Mouse (Mus musculus): ENCODE data around the gene Shpk. TPM values are rescaled to one million over a fixed set of nuclear protein-coding genes. Genes with fewer than 3 reads are reported as not detected.

Shpk gene
- 2.8 and 3.0 TPM in 2 replicates for polyA plus RNA-seq (2015; fragmentation: Nextera tagmentation; extraction: Ambion mirVana)

DNA sequence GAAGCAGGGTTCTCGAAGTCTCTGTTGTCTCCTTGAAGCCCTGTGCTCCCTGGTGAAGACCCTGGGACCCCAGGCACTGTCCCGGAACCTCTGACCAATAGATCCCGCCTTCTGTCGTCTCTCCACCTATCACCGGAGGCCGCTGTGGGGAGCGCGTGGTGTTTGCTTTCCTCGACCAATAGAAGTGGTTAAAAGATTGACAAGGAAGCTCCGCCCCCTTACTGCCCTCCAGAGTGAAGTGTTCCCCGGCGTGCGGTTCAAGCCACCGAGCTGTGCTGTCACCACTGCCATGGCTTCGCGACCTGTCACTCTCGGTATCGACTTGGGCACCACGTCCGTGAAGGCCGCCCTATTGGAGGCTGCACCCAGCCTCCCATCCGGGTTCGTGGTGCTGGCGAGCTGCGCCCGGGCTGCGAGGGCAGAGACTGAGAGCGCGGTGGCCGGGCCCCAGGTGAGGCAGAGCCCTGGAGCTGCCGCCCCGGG is at the start of gene Shpk:
Gene Shpk (plus strand): TSS at position 231 of the 483 bp plus-strand sequence.
- Histone ChIP-seq H3K4me3 (replicated peaks) (peak within 1 kb of the TSS; percentile 76), H3K9ac (peak within 1 kb of the TSS; percentile 86), H3K4me2 (peak within 1 kb of the TSS; percentile 97), H3K4me1 (replicated peaks) (peaks cover 30% of the 10 kb centered on the region), H3K9me3 (replicated peaks) (no peaks in the 10 kb centered on the region), H3K36me3 (replicated peaks) (0 out of 2 replicates have a peak, but pooled peaks cover 6% of the 10 kb centered on the region), H3K27ac (replicated peaks) (peak within 1 kb of the TSS; percentile 79), H3K27me3 (no peaks in the 10 kb centered on the region)
- peak; percentile 96 for ATAC-seq (ENCODE audit: insufficient read depth)
- WGBS (ENCODE audit: insufficient replicate concordance): 0% methylated on average over 32 of the region's 32 CpGs

- ATAC-seq (ENCODE audit: insufficient read depth): no peak
- Histone ChIP-seq H3K4me1 (replicated peaks) (no peaks in the 10 kb centered on the region), H3K36me3 (replicated peaks) (no peaks in the 10 kb centered on the region), H3K4me3 (replicated peaks) (no peak overlapping the region), H3K4me2 (no peak overlapping the region), H3K27me3 (peaks cover 30% of the 10 kb centered on the region), H3K9me3 (replicated peaks) (no peaks in the 10 kb centered on the region), H3K9ac (no peak overlapping the region), H3K27ac (replicated peaks) (no peak overlapping the region)
- 61% methylated on average over 6 of the region's 6 CpGs for WGBS (ENCODE audit: insufficient replicate concordance)
Measured at GRCm38 (mm10) chr11:73155071-73155470, 44.2 kb upstream of the Shpk start.

DNA sequence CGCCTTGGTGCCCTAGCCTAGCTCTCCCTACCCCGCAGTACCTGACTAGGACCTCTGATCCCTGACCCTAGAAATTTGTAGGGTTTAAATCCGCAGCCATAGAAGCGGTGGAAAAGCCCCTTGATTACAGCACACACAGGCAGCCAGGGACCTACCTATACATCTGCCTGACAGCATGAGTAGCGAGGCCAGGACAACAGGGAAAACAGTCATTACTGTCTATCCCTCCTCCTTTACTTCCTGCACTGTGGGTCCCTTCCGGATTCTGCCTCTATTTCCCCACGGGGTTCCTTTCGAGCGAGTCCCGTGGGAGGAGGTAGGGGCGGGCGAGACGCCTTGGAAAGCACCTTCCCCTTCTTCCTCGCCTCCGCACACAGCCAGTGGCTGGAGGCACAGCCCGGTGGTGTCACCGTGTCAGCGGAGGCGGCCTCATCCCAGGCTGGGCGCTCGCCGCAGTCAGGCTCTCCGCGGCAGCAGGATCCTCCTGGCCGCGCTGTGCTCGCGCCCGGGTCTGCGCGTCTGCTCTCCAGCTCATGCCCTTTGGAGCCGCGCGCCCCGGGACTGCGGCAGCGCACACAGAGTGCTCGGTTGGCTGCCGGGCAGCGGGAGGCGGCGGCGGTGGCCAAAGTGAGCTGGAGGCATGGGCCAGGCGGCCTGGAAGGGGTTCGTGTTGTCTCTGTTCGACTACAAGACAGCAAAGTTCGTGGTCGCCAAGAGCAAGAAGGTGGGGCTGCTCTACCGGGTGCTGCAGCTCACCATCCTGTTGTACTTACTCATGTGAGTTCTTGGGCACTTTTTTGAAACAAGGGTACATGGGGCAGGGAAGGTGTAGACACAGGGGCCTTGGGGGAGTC is 39.1 kb upstream of the Shpk start, which contains the start of gene P2rx5:
Gene P2rx5 (plus strand): TSS at position 465 of the 854 bp plus-strand sequence.
- no peaks in the 10 kb centered on the region for H3K9me3 ChIP-seq (replicated peaks)
- peak; percentile 25; the same call in 1 of the 2 replicates for ATAC-seq (ENCODE audit: insufficient read depth)
- no peak within 1 kb of the TSS for H3K9ac ChIP-seq
- 3% methylated on average over 49 of the region's 49 CpGs for WGBS (ENCODE audit: insufficient replicate concordance)
- H3K36me3 ChIP-seq (replicated peaks): no peaks in the 10 kb centered on the region
- H3K27me3 ChIP-seq: peaks cover 42% of the 10 kb centered on the region
- H3K4me1 ChIP-seq (replicated peaks): no peaks in the 10 kb centered on the region
- H3K27ac ChIP-seq (replicated peaks): no peak within 1 kb of the TSS
- H3K4me2 ChIP-seq: peak within 1 kb of the TSS; percentile 64
- peak within 1 kb of the TSS; percentile 39 for H3K4me3 ChIP-seq (replicated peaks)

DNA sequence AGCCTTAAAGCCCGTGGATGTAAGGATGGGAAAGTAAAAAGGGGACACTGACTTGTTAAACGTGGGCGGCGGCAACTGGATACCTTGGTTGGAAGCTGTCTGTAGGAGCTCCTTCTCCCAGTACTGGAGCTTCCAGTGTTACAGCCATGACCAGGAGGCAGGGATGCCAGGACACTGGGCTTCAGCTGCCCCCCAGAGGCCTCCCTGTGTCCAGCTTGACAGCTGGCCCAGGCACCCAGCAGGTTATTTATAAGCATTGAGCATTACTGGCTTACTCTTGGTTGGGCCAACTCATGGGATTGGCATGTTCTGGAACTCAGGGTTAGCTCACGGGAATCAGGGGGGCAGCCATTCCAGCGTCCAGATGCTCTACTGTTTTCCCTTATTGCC is 38.5 kb upstream of the Shpk start:
- WGBS (ENCODE audit: insufficient replicate concordance): 35% methylated on average over 6 of the region's 6 CpGs
- no peaks in the 10 kb centered on the region for H3K36me3 ChIP-seq (replicated peaks)
- no peaks in the 10 kb centered on the region for H3K9me3 ChIP-seq (replicated peaks)
- H3K9ac ChIP-seq: no peak overlapping the region
- no peak overlapping the region for H3K27ac ChIP-seq (replicated peaks)
- H3K27me3 ChIP-seq: peaks cover 36% of the 10 kb centered on the region
- peak overlapping the region; percentile 39; the same call in 1 of the 2 replicates for H3K4me3 ChIP-seq (replicated peaks)
- no peaks in the 10 kb centered on the region for H3K4me1 ChIP-seq (replicated peaks)
- peak overlapping the region; percentile 64 for H3K4me2 ChIP-seq
- ATAC-seq (ENCODE audit: insufficient read depth): no peak

GRCm38 (mm10) chr11:73161616-73162015 is 37.6 kb upstream of the Shpk start:
- Histone ChIP-seq H3K9ac (no peak overlapping the region), H3K9me3 (replicated peaks) (no peaks in the 10 kb centered on the region), H3K4me1 (replicated peaks) (no peaks in the 10 kb centered on the region), H3K4me2 (no peak overlapping the region), H3K4me3 (replicated peaks) (no peak overlapping the region), H3K36me3 (replicated peaks) (no peaks in the 10 kb centered on the region), H3K27ac (replicated peaks) (no peak overlapping the region), H3K27me3 (peaks cover 36% of the 10 kb centered on the region)
- no peak for ATAC-seq (ENCODE audit: insufficient read depth)
- 71% methylated on average over 4 of the region's 4 CpGs for WGBS (ENCODE audit: insufficient replicate concordance)

GRCm38 (mm10) chr11:73162284-73162683 is 37.0 kb upstream of the Shpk start:
- Histone ChIP-seq H3K4me3 (replicated peaks) (no peak overlapping the region), H3K4me1 (replicated peaks) (no peaks in the 10 kb centered on the region), H3K27me3 (peaks cover 36% of the 10 kb centered on the region), H3K27ac (replicated peaks) (no peak overlapping the region), H3K9ac (no peak overlapping the region), H3K36me3 (replicated peaks) (no peaks in the 10 kb centered on the region), H3K4me2 (no peak overlapping the region), H3K9me3 (replicated peaks) (no peaks in the 10 kb centered on the region)
- WGBS (ENCODE audit: insufficient replicate concordance): 16% methylated on average over 5 of the region's 5 CpGs
- ATAC-seq (ENCODE audit: insufficient read depth): no peak

GRCm38 (mm10) chr11:73168071-73168470 is 31.2 kb upstream of the Shpk start:
- Histone ChIP-seq H3K27me3 (no peaks in the 10 kb centered on the region), H3K27ac (replicated peaks) (no peak overlapping the region), H3K9ac (no peak overlapping the region), H3K4me3 (replicated peaks) (no peak overlapping the region), H3K4me2 (no peak overlapping the region), H3K4me1 (replicated peaks) (peaks cover 4% of the 10 kb centered on the region; the same call in 1 of the 2 replicates), H3K36me3 (replicated peaks) (peaks cover 5% of the 10 kb centered on the region), H3K9me3 (replicated peaks) (no peaks in the 10 kb centered on the region)
- WGBS (ENCODE audit: insufficient replicate concordance): 78% methylated on average over 8 of the region's 8 CpGs
- ATAC-seq (ENCODE audit: insufficient read depth): no peak

- WGBS (ENCODE audit: insufficient replicate concordance): 68% methylated on average over 6 of the region's 6 CpGs
- no peak overlapping the region for H3K27ac ChIP-seq (replicated peaks)
- no peak overlapping the region for H3K4me2 ChIP-seq
- peaks cover 4% of the 10 kb centered on the region; the same call in 1 of the 2 replicates for H3K4me1 ChIP-seq (replicated peaks)
- H3K27me3 ChIP-seq: no peaks in the 10 kb centered on the region
- H3K9me3 ChIP-seq (replicated peaks): no peaks in the 10 kb centered on the region
- H3K4me3 ChIP-seq (replicated peaks): no peak overlapping the region
- peaks cover 10% of the 10 kb centered on the region for H3K36me3 ChIP-seq (replicated peaks)
- ATAC-seq (ENCODE audit: insufficient read depth): no peak
- H3K9ac ChIP-seq: no peak overlapping the region
Measured at GRCm38 (mm10) chr11:73168576-73168975, 30.7 kb upstream of the Shpk start.

- ATAC-seq (ENCODE audit: insufficient read depth): no peak
- H3K27me3 ChIP-seq: no peaks in the 10 kb centered on the region
- H3K9ac ChIP-seq: no peak overlapping the region
- H3K4me1 ChIP-seq (replicated peaks): peaks cover 6% of the 10 kb centered on the region; the same call in 1 of the 2 replicates
- H3K4me3 ChIP-seq (replicated peaks): no peak overlapping the region
- 41% methylated on average over 4 of the region's 4 CpGs for WGBS (ENCODE audit: insufficient replicate concordance)
- no peaks in the 10 kb centered on the region for H3K9me3 ChIP-seq (replicated peaks)
- peaks cover 16% of the 10 kb centered on the region for H3K36me3 ChIP-seq (replicated peaks)
- no peak overlapping the region for H3K4me2 ChIP-seq
- H3K27ac ChIP-seq (replicated peaks): no peak overlapping the region
Measured at GRCm38 (mm10) chr11:73169231-73169630, 30.0 kb upstream of the Shpk start.

- H3K36me3 ChIP-seq (replicated peaks): peaks cover 19% of the 10 kb centered on the region
- H3K4me2 ChIP-seq: no peak overlapping the region
- WGBS (ENCODE audit: insufficient replicate concordance): 64% methylated on average over 5 of the region's 5 CpGs
- no peak overlapping the region for H3K27ac ChIP-seq (replicated peaks)
- H3K4me1 ChIP-seq (replicated peaks): peaks cover 25% of the 10 kb centered on the region
- no peak overlapping the region for H3K9ac ChIP-seq
- no peaks in the 10 kb centered on the region for H3K9me3 ChIP-seq (replicated peaks)
- H3K4me3 ChIP-seq (replicated peaks): no peak overlapping the region
- no peak for ATAC-seq (ENCODE audit: insufficient read depth)
- H3K27me3 ChIP-seq: no peaks in the 10 kb centered on the region
Measured at GRCm38 (mm10) chr11:73172186-73172585, 27.1 kb upstream of the Shpk start.

DNA sequence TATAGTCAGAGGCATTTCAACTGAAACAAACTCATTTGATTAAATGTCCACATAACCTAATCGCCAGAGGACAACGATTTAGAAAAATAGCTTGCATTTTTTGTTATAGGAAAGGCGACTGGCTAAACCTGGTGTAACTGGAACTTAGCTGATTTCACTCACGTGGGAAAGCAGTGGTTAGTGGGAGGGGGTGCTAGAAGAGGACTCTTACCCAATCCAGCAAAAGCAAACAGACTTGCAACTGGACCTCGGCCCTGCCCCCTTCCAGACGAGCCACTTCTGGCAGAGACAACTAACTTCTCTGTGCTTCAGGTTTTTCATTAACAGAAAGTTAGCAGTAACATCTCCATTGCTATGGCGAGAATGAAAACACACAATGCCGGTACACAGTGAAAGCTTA is 23.6 kb upstream of the Shpk start:
- peaks cover 42% of the 10 kb centered on the region for H3K4me1 ChIP-seq (replicated peaks)
- peak overlapping the region; percentile 97 for H3K4me2 ChIP-seq
- H3K9ac ChIP-seq: peak overlapping the region; percentile 84
- ATAC-seq (ENCODE audit: insufficient read depth): no peak
- H3K4me3 ChIP-seq (replicated peaks): peak overlapping the region; percentile 96
- H3K27me3 ChIP-seq: no peaks in the 10 kb centered on the region
- 27% methylated on average over 8 of the region's 8 CpGs for WGBS (ENCODE audit: insufficient replicate concordance)
- no peaks in the 10 kb centered on the region for H3K9me3 ChIP-seq (replicated peaks)
- H3K27ac ChIP-seq (replicated peaks): peak overlapping the region; percentile 82
- H3K36me3 ChIP-seq (replicated peaks): peaks cover 19% of the 10 kb centered on the region
